Mouse (Mus musculus): ENCODE data around the gene Cpxcr1. TPM values are rescaled to one million over a fixed set of nuclear protein-coding genes. Genes with fewer than 3 reads are reported as not detected.

The Cpxcr1 gene
- total RNA-seq (2021), result not detected

- DNase-seq, result no peak
Observed at GRCm38 (mm10) chrX:116448644-116449043, at the start of gene Cpxcr1. TSS of gene Cpxcr1 (plus strand) at chrX:116448944.

Other genes starting within 250 kb of the Cpxcr1 start
- gene H2afb2, start 232.2 kb downstream of the Cpxcr1 start, total RNA-seq (2021), result not detected